Mouse (Mus musculus): ENCODE measurements around the gene Dynll1.

The Dynll1 gene

GRCm38 (mm10) chr5:115266787-115267468 is 33.9 kb downstream of the Dynll1 start:
- DNase-seq = no peak

GRCm38 (mm10) chr5:115266340-115266739 is 34.5 kb downstream of the Dynll1 start:
- no peak for DNase-seq

GRCm38 (mm10) chr5:115262502-115263291 is 38.1 kb downstream of the Dynll1 start:
- DNase-seq = no peak

- DNase-seq = no peak
Measured at GRCm38 (mm10) chr5:115261880-115262279, 38.9 kb downstream of the Dynll1 start.

GRCm38 (mm10) chr5:115261141-115261540 is 39.7 kb downstream of the Dynll1 start:
- no peak for DNase-seq

GRCm38 (mm10) chr5:115260356-115260755 is 40.4 kb downstream of the Dynll1 start:
- DNase-seq = no peak

GRCm38 (mm10) chr5:115256909-115257546 is 43.8 kb downstream of the Dynll1 start:
- DNase-seq = no peak

GRCm38 (mm10) chr5:115255472-115255871 is 45.3 kb downstream of the Dynll1 start:
- DNase-seq = no peak
